Mouse (Mus musculus) mouse embryonic stem cell (cell line): Measurements from ENCODE around the gene Dock8.

Experiments used
- in situ Hi-C, 2 experiments: fragments of 300-500 bp; cut with MboI; formaldehyde crosslinking; loops; 1 replicate in 1 of 2; 3 replicates in 1 of 2; pipeline ENCODE4 v1.14.3; 2019 to 2020; ENCODE audit warnings: low sequenced_read_pairs in 2 of 2, low pct_unique_long_range_greater_than_20kb in 1 of 2, mixed read lengths in 1 of 2; ENCODE audit not compliant: unreplicated experiment in 1 of 2

The Dock8 gene

DNA sequence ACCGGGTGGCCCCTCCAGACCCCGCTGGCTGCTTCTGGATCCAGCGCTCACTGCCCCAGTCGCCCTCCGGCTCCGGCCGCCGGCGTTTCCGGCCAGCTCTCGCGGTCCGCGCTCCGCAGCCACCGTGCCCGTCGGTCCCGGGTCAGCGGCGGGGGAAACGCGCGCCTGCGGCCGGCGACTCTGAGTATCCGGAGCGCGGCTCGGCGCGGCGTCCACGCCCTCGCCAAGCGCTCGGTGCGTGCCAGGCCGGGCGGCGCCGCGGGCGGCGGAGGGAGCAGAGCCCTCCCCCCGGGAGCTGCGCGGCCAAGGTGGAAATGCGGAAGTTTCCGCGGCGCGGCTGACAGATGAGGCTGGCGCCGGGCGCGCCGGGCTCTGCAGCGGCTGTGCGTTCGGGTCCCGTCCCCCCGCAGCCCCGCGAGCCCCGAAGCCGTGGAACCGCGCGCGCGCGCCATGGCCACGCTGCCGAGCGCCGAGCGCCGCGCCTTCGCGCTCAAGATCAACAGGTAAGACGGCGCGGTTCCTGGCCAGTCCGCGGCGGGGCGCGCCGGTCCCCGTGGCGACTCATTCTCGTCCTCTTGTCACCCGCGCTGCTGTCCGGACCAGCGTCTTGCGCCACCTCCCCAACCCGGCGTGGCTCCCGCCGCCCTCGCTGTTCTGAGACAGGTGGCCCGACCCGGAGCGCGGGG, at the start of gene Dock8:
TSS of gene Dock8 (plus strand) at position 334 of the 686 bp plus-strand sequence.
- in situ Hi-C loops: loop anchor here in 1 of 2 experiments (25.0 kb wide), 1 partner anchor 638 kb away; no protein-coding TSS in a partner anchor

DNA sequence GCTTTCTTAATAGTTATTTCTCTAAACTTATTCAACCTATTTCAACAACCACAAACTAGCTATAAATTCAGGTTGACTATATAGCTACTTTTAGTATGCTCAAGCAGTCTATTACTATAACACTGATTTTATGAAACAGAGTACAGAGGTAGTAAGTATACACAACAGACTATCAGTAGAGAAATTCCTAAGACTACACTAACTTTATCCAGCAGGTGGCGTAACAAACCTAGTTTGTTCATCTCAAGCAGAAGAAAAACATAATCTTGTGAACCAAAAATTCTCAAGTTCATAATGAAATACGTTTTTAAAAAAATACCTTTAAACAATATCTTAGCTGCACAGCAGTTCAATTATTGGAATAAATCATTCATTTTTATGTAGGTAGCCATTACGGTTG, 40.8 kb upstream of the Dock8 start:
- in situ Hi-C loops: no loop called here

DNA sequence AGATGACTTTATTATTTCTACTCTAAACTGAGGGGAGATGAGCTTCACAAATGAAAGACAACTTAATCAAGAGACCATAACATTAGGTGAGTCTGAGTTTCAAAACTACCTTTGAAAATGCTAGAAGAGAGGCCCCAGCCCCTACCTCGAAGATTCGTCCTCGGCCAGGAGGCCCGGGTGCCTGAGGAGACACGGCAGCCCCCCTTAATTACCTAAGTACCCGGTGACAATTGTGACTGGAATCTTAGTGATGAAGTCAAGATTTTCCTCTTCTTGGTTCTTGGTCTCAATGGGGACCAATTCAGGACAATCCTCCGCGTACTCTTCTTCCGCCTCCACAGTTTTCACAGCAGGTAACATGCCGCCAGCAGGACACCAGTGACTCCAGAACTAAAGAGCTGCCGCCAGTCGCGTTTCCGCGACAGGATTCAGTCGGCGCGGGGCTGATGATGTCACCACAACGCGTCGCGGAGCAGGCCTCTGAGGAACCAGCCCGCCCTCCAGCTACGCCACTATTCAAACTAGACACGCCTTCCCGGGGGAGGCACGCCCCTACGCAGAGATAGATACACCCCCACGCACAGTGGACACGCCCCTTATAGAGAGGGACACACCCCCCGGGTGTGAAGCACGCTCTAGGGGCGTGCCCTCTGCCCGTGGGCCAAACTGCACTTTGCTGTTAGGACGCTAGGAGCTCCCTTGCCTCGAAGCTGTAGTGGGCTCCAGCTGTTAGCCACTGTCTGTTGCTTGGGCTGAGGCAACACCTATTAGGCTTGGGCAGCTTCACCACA, 38.0 kb upstream of the Dock8 start, which contains the start of gene Cbwd1:
TSS of gene Cbwd1 (minus strand) at position 439 of the 791 bp plus-strand sequence.
- in situ Hi-C loops: no loop called here

DNA sequence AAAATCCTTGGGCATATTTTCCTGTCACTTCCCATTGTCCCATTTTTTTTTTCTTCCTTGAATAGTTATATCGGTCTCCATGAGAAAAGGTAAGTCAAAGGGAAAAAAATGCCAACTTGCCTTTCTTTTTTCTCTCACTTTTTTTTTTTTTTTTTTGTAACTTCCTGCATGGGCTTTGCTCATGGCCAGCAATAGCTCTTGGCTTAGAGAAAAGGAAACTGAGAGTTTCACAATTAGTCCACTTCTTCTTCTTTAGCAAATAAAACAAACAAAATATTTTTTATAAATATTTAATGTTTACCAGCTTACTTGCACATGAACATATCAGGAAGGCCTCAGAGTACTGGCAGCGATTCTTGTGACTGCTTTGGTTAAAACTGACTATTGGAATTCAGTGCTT, 33.1 kb upstream of the Dock8 start:
- in situ Hi-C loops: no loop called here

DNA sequence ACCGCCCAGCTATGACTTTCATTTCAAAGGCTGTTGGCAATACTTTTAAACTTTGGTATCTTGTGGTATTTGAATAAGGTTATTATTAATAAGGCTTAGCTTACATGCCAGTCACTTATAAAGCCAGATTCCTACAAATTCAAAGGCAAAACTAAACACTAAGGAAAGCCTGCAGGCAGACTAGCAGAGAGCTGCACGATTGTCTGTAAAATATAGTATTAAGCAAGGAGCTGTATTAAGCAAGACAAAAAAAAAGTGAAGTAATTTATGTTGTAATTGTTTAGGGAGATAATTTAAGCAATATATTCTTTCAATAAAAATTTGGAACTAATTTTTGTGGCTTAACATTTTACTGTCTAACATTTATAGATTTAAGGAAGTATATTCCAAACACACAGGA, 32.4 kb upstream of the Dock8 start:
- in situ Hi-C loops: no loop called here

DNA sequence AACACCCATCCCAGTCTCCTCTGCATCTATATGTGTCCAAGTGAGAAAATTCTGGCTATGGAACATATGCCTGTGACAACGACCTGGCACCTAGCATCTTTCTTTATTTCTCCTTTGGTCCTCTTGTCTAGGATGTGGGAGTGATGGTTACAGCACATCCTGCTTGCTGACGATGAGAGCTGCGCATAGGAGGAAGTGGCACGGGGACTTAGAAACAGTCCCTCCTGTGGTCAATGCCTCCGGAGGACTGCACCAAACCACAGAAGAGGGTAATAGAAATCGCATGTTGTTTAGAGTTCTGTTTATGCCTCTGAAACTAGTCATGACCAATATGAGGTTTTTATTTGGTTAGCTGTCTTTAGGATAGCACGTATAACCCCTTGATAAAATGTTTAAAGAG, 28.0 kb upstream of the Dock8 start:
- in situ Hi-C loops: no loop called here

DNA sequence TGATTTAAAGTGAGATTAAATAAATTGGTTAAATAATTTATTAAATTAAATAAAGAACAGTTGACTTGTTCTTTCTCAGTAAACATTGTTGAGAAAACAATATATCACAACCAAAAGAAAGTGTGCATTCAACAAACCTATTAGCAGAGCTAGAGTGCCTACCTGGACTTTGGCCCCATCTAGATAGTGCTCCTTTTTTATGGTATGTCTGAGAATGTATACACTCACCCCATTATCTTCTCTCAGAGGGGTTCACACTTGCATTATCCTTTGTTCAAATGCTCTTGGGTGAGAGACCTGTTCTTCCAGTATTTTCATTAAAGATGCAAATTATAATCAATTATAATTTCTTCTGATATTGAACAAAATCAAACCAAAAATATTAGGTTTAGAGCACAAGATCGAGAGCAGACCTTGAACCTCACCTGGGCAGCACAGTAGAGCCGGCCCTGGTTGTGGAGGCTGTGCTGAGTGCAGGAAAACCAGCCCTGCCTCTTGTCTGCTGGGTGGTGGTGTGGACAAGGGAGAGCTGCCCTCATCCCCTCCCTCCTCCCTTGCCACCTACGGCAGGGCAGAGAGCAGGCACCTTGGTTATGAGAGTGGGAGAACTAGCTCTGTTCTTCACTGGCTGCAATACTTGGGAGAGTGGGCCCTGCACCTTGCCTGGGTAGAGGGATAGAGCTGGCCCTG, 26.5 kb upstream of the Dock8 start:
- in situ Hi-C loops: no loop called here

DNA sequence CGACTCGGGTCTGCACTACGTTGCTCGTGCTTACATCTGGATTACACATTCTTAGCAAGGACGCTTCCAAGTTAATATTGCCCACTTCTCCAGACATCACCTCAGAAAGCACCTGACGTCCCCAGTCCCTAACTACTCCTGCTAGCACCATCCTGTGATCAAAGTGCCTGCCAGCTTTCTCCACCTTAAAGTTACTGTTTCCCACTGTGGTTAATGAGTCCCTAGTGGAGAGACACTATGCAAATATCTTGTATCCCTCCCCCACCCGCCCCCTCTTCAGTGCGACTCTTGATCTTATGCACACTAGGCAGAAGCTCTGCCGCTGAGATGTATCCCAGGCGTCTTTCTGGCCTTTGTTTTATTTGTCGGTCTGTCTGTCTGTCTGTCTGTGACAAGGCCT, 21.3 kb upstream of the Dock8 start:
- in situ Hi-C loops: loop anchor here in 1 of 2 experiments (25.0 kb wide), 1 partner anchor 659 kb away; no protein-coding TSS in a partner anchor

DNA sequence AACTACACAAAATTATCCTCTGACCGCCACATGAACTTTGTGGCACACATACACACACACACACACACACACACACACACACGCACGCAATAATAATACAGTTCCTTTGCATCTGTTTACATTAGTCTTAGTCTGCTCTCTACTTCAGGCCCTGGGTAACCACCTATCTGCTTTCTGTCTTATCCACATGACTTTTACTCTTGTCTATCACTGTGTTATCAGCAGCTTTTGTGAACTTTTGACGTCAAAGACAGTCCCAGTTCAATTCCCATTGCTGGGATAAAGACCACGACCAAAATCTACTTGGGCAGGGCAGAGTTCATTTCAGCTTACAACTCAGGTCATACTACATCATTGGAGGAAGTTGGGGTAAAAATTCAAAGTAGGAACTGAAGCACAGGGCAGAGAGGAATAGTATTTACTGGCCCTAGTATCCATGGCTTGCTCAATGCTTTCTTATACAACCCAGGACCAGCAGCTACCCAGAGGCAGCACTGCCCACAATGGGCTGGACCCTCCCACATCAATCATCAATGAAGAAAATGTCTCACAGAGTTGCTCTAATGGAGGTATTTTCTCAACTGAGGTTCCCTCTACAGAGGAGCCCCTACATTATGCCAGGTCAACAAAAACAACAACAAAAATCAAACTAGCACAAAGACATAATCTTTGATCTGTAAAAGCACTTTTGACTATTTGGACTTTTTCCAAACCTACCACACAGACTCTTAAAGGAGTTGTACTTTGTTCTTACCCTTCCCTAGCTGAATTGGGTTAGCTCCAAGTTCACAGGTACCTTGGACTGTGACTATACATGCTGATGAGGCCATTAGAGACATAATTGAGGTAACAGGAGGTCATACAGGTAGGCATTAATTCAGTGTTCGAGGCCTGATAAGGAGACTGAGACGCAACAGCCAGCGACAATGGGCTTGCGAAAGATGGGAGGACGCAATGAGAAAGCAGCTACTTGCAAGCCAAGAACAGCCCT, 20.2 kb upstream of the Dock8 start:
- in situ Hi-C loops: loop anchor here in 1 of 2 experiments (25.0 kb wide), 1 partner anchor 658 kb away; no protein-coding TSS in a partner anchor

DNA sequence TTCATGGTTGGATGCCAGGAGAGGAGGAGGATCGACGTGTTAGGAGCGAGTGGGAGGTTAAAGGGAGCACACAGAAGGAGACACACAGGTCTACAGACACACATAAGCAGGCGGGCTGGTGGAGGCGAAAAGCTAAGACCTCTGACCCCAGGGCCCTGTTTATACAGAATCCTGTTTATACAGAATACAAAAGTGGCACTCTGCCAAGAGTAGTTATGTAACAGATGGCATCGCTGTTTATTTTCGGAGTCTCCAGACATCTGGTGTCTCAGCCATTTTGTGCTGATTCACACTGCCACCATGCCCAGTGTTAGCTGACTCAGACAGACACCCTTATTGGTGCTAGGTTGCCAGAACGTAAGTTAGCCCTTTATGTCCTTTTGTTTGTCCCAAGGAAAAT, 18.0 kb upstream of the Dock8 start:
- in situ Hi-C loops: loop anchor here in 1 of 2 experiments (25.0 kb wide), 1 partner anchor 656 kb away; no protein-coding TSS in a partner anchor

DNA sequence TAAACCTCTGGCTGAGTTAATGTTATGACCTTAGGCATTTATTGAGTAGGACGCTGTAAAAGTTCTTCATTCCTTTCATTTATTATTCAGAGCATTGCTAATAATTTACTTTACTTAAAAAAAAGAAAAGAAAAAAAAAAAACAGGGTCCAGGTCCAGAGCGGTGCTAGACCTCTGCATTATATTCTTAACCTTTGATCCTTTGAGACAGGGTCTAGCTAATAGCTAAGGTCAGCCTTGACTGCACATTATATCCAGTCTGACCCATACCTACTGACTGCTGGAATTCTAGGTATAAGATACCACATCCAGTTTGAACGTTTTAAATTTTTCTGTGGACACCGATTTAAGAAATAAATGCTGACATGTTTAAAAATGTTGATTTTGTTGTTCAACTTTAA, 16.3 kb upstream of the Dock8 start:
- in situ Hi-C loops: loop anchor here in 1 of 2 experiments (25.0 kb wide), 1 partner anchor 654 kb away; no protein-coding TSS in a partner anchor

DNA sequence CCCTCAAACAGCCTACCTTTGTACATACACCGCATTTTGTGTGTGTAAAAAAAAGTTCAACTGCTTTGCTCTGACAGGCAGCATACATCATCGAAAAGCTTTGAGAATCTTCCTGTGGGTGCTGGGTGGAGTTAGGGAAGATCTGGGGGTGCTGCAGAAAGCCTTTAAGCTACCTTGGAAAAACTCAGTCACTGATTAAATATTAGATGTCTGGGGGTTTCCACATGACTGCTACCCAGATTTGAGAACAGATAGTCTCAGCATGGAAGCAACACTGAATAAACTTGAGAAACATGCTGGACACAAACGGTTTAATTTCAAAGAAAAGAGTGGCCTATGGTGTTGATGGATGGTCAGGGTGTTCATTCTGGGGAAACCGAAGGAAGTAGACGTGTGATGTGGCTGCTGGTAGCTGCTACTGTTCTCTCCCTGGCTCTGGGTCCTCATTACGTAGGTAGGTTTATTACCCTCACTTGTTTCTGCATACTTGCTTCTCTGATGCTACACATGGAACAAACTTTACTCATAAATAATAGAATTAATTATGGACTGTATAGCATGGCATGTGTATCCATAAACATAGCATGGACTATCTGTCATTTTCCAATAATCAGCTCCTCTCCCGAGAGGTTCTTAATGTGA, 15.4 kb upstream of the Dock8 start:
- in situ Hi-C loops: loop anchor here in 1 of 2 experiments (25.0 kb wide), 1 partner anchor 653 kb away; no protein-coding TSS in a partner anchor

DNA sequence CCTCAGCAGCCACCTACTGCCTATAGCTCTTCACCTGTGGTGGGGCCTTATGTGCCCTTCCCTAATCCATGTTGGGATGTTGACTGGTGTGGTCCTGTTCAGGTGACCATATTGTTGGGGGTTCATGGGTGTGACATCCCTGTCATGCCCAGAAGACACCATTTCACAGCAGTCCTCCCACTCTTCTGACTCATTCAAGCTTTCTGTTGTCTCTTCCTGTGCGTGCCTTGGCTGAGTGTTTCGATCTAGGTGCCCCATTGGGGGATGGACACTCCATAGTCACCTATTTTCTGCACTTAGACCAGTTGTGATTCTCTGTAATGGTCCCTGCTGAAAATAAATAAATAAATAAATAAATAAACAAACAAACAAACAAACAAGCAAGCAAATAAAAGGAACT, 14.3 kb upstream of the Dock8 start:
- in situ Hi-C loops: loop anchor here in 1 of 2 experiments (25.0 kb wide), 1 partner anchor 652 kb away; no protein-coding TSS in a partner anchor

DNA sequence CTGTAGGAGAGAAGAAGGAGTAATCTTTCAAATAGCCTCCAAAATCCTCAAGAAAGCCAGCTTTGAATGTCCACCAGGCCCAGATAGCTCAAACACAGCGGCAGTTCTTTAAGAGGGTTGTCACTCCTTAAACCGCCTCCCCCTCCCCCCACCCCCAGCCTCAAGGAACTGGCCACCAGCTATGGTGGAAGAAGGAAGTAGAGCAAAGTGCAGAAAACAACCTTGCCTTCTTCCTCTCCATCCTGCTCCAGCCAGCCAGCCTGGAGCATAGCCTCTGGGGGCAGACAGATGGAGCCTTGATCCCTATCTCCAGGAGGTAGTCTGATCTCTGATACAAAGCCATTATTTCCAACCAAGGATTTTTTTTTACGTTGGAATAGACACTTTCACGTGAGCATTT, 12.0 kb upstream of the Dock8 start:
- in situ Hi-C loops: loop anchor here in 1 of 2 experiments (25.0 kb wide), 1 partner anchor 650 kb away; no protein-coding TSS in a partner anchor

DNA sequence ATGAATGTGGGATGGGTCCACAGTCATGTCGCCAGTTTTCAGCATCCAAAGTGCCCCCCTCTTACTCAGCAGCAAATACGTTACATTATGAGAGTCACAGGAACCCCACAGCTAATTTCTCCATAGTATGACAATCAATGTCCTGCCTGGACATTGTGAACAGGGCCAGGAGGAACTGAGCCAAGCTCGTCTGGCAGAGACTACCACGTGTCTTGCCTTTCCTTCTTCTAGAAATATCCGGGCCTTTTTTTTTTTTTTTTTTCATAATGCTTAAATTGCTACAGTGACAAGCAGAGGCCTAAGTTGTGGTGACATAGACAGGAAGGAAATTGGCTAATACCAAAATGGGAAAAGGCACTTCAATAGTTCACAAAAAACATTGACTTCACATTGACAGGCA, 10.5 kb upstream of the Dock8 start:
- in situ Hi-C loops: loop anchor here in 1 of 2 experiments (25.0 kb wide), 1 partner anchor 648 kb away; no protein-coding TSS in a partner anchor

DNA sequence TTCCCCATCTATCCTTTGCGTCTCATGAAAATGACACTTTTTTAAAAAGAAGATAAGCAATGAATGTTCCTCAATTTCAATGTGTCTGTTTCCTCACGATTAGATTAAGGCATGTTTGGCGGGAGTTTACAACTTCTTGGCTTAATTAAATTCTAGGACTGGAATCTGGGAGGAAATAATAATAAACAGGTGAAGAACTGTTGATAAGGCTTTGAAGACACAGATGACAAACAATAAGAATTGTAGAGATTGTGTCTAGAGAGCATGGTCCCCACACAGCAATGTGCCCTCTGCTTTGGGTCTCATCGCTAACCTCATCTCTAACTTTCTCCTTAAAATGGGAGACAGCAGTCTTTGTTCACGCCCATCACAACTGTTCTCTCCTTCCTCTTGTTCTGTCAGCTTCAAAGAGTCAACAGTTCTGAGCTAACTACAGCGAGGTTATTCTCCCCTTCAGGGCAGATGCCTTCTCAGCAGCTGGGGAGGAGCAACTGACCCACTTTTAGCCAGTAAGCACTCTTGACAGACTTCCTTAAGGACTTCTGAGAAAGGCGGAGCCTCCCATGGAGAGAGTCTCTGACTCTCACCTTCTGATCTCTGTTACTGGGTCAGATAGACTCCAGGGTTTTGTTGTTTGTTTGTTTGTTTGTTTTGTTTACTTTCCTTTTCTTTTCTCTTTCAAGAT, 9.1 kb upstream of the Dock8 start:
- in situ Hi-C loops: loop anchor here in 1 of 2 experiments (25.0 kb wide), 1 partner anchor 647 kb away; no protein-coding TSS in a partner anchor
